Mouse (Mus musculus) embryonic fibroblast, embryonic 13.5 days (primary cell): Measurements from ENCODE around the gene Nova2.

Source experiments
- CTCF ChIP-seq: IDR thresholded peaks from 2 replicates; pipeline ENCODE4 v1.5.1; 2011; ENCODE audit warnings: mild to moderate bottlenecking, control low read depth, low read length, moderate library complexity, borderline replicate concordance; ENCODE audit not compliant: insufficient read depth
- POLR2A ChIP-seq: IDR thresholded peaks from 2 replicates; pipeline ENCODE4 v1.6.1; 2011; ENCODE audit warnings: low read depth, mild to moderate bottlenecking, control low read depth, low read length, moderate library complexity

DNA sequence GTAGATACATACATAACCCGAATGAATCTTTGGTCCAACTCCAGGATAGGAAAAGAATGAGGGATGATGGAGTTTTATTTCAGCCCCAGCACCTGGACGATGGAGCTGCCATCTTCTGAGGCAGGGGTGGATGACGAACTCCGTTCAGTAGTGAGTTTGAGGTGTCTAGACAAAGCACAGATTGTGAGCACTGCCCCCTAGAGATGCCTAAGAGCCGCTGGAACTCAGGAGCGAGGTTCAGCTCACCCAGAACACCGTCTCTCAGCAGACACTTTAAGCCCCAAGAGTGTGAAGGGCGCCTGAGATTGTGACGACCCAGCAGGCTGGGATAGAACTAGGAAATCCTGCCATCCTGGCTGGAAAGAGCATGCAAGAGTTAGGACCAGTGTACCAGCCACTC is 73.1 kb downstream of the Nova2 start:
- TF ChIP-seq CTCF, result no peak
- no peak for TF ChIP-seq POLR2A
